Mouse (Mus musculus): ENCODE data around the gene Ednra. TPM values are rescaled to one million over a fixed set of nuclear protein-coding genes. Genes with fewer than 3 reads are reported as not detected.

Ednra gene
- total RNA-seq (2018; cell fraction: chromatin; rRNA removed), result 1 to 10 TPM in 1 of 26 experiments, under 1 TPM in 1, not detected in 24; 0.26 to 2.8 TPM
- not detected for total RNA-seq (2018; cell fraction: cytosol; rRNA removed)
- under 1 TPM in 1 of 26 experiments, not detected in 25; 0.21 TPM for total RNA-seq (2018; cell fraction: nucleus; rRNA removed)
- polyA plus RNA-seq (2018), result not detected in 3 replicates

DNA sequence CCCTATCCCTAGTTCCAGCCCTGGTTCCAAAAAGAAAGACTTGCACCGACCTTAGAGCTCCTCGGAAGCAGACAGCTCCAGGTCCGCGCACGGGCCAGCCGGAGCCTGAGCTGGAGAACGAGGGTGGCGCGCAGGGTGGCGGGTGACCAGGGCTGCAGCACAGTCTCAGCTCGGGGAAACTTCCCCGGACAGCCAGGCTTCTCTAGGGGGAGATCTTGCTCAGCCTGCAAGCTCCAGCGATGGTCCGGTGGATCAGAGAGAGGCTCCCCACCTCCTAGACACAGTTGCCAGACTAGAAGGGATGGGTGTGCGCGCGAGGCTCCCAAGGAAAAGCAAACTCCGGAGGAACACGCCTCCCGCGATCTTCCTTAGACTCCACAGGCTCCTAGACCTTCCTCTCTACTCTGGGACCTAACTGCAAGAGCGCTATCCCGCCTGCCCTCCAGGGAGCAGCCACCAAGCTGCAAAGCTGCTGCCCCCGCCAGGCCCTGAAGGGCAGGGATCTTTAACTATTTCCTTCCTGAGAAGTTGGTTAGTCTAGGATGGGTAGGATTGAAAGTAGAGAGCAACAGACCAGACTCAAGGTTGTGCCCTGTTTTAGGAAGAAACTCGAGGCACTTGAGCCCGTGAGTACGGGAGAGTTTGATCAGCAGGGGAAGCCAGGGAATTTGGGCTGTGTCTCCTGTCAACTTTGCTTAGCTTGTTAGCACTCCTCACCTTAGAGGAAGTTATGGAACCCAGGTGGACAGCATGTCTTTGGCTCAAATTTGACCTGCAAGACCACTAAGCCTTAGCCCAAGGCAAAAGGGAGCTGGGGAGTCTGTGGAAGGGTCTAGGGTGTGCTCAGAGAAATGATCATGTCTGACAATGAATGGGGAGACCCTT lies at the start of gene Ednra:
Gene Ednra, minus strand, starts transcription at position 419 of the 885 bp plus-strand sequence.
- WGBS (ENCODE audit: missing documents), result 4% methylated on average over 27 of the region's 27 CpGs
- Histone ChIP-seq H3K36me3 (ENCODE audit: inconsistent target) (no peaks in the 10 kb centered on the region), H3K27ac (no peak within 1 kb of the TSS), H3K79me2 (ENCODE audit: inconsistent target) (no peaks in the 10 kb centered on the region), H3K4me3 (ENCODE audit: inconsistent target) (no peak within 1 kb of the TSS)

DNA sequence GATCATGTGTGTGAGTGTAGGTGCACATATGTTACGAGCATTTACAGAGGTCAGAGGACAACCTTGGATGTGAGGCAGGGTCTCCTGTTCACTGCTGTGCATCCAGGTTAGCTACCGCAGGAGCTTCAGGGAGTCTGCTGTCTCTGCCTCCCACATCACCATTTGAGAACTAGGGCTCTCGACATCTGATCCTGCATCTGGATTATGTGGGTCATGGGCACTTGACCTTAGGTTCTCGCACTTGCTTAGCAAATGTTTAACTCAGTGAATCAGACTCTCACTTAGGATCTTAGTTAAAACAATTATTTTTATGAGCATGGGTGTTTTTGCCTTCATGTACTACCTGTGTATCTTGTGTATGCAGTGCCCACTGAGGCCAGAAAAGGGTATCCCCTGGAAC lies 49.6 kb upstream of the Ednra start:
- Histone ChIP-seq H3K27ac (no peak overlapping the region), H3K36me3 (ENCODE audit: inconsistent target) (no peaks in the 10 kb centered on the region), H3K4me3 (ENCODE audit: inconsistent target) (no peak overlapping the region), H3K79me2 (ENCODE audit: inconsistent target) (no peaks in the 10 kb centered on the region)
- 91% methylated on average over 4 of the region's 4 CpGs for WGBS (ENCODE audit: missing documents)

DNA sequence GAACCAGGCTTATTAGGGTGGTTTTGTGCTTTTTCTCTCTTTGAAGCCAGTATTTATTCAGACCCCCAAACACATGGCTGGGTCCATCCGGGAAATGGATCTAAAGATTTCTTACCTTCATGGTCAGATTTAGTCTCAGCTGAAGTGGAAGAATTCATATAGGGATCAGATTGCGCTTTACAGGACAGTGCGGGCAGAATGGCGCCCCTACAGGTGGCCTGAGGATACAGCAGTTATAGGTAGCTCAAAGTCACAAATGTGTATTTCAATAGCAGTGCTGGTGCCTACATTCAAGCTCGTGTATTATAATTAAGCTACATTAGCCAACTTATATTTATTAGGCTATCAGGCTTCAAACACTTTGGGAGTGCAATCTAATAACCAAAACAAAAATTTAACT lies 49.0 kb upstream of the Ednra start:
- WGBS (ENCODE audit: missing documents), result 85% methylated on average over 5 of the region's 5 CpGs
- Histone ChIP-seq H3K27ac (no peak overlapping the region), H3K36me3 (ENCODE audit: inconsistent target) (no peaks in the 10 kb centered on the region), H3K79me2 (ENCODE audit: inconsistent target) (no peaks in the 10 kb centered on the region), H3K4me3 (ENCODE audit: inconsistent target) (no peak overlapping the region)

DNA sequence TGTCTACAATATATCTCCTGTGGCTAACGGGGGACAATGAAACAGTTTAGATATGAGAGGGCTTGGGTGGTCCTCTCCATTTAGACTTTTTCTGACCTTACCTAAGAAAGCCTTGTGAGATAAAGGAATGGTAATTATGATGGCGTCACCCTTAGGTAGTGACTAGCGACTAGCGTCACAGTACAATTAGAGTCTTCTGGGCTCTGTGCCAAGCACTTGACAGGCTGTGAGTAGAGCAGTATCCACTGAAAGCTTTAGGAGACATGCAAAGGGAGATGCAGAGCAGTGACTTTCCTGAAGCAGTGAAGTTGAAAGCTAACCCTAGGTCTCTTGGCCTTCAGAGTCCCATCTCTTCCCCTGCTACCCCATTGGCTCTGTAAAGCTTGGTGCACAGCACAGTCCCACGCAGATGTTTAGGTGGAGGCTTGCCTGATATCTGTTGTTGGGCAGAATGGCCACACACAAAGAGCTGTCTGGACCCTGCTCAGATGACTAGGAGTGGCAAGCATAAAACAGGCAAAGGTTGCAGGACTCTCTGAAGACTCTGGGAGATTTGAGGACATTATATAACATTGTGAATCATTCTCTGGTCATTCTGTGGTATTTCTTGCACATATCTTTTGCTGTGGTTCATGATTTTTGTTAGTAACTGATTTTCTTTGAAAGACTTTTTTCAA lies 48.1 kb upstream of the Ednra start:
- no peaks in the 10 kb centered on the region for H3K36me3 ChIP-seq (ENCODE audit: inconsistent target)
- 79% methylated on average over 5 of the region's 5 CpGs for WGBS (ENCODE audit: missing documents)
- H3K4me3 ChIP-seq (ENCODE audit: inconsistent target), result no peak overlapping the region
- no peak overlapping the region for H3K27ac ChIP-seq
- no peaks in the 10 kb centered on the region for H3K79me2 ChIP-seq (ENCODE audit: inconsistent target)

DNA sequence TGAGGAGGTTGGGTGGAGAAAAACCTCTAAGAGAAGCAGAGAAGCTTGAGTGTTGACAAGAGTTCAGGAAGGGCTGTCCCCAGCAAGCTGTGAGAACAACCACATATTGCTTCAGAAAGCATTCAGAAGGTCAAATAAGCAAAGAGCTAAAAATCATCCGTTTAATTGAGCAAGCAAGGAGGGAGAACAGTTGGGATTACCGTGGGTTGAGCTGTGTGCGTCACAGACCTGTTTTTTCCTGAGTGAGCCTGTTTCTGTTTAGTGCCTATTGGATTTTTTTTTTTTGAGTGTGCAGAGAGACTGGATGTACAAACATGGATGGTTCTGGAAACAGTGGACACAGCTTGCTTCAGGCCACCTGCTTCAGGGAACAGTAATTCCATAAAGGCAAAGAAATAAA lies 46.7 kb upstream of the Ednra start:
- no peak overlapping the region for H3K4me3 ChIP-seq (ENCODE audit: inconsistent target)
- 87% methylated on average over 3 of the region's 3 CpGs for WGBS (ENCODE audit: missing documents)
- H3K36me3 ChIP-seq (ENCODE audit: inconsistent target), result no peaks in the 10 kb centered on the region
- H3K27ac ChIP-seq, result no peak overlapping the region
- no peaks in the 10 kb centered on the region for H3K79me2 ChIP-seq (ENCODE audit: inconsistent target)

DNA sequence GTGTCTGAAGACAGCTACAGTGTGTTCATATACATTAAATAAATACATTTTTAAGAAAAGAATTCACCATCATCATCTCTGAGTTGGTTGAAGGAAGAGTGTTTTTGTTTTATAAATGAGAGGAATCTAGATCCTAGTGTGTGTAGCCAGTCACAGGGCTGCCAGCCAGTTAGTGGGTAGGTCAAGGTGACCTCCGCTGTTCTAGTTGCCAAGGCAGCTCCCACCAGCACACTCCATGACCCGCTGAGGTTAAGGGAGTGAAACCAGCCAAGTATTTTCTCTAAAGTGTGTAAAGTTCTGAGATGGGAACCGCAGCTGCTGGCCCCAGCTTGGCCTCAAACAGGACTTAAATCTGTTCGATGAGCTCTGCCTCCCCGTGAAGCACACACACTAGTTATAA lies 44.7 kb upstream of the Ednra start:
- H3K4me3 ChIP-seq (ENCODE audit: inconsistent target), result no peak overlapping the region
- 94% methylated on average over 5 of the region's 5 CpGs for WGBS (ENCODE audit: missing documents)
- no peaks in the 10 kb centered on the region for H3K79me2 ChIP-seq (ENCODE audit: inconsistent target)
- no peak overlapping the region for H3K27ac ChIP-seq
- H3K36me3 ChIP-seq (ENCODE audit: inconsistent target), result no peaks in the 10 kb centered on the region

DNA sequence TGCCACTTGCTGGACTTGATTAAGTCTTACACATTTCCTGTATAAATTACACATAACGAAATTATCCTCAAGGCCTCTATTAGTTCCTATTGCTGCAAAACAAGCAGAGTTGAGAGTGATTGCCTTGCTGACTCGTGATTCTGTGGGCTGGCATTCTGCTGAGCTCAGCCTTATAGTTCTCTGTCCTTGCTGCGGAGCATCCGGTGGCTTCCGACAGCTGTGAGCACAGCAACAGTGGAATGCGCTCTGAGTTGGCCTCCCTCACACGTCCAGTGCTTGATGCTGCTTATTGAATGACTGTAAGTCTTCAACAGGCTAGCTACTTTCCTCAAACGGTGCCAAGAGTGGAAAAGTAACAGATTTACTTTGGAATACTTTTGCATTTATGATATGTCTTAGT lies 40.0 kb upstream of the Ednra start:
- no peak overlapping the region for H3K27ac ChIP-seq
- H3K4me3 ChIP-seq (ENCODE audit: inconsistent target), result no peak overlapping the region
- 82% methylated on average over 8 of the region's 8 CpGs for WGBS (ENCODE audit: missing documents)
- no peaks in the 10 kb centered on the region for H3K36me3 ChIP-seq (ENCODE audit: inconsistent target)
- no peaks in the 10 kb centered on the region for H3K79me2 ChIP-seq (ENCODE audit: inconsistent target)

DNA sequence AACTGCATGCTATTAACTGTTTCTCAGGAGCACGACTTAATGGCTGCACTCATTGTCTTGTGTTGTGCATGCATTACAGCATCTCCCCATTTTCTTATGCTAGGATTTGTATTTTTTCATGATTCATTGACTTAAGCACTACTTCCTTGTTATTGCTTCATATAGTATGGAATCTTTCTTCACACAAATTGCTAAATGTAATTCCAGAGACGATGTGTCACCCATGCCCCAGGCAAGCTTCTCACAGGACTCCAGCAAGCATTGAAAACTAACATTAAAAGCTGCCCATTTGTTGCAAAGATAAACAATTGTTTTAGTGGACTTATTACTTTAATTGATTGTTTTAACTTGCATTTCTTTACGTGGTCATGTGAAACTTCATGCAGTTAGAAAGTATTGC lies 38.7 kb upstream of the Ednra start:
- 84% methylated on average over 3 of the region's 3 CpGs for WGBS (ENCODE audit: missing documents)
- Histone ChIP-seq H3K36me3 (ENCODE audit: inconsistent target) (no peaks in the 10 kb centered on the region), H3K79me2 (ENCODE audit: inconsistent target) (no peaks in the 10 kb centered on the region), H3K4me3 (ENCODE audit: inconsistent target) (no peak overlapping the region), H3K27ac (no peak overlapping the region)

DNA sequence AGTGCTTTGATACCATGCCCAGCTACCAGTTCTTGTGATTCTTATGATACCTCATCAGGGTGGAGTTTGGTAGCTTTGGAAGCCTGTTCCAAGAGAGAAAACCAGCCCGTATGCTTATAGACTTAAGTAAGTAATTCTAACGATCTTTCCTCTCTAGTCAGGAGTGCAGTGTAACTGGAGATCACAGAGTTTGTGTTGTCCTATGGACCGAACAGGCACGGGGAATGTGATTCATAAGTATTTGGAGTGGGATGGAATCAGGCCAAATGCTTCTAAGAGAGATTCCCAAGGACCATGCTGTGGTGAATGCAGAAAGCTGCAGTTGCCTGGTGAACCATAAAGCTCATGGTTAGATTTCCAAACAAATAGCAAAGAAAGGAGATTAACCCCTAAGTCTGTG lies 31.2 kb upstream of the Ednra start:
- Histone ChIP-seq H3K27ac (no peak overlapping the region), H3K79me2 (ENCODE audit: inconsistent target) (no peaks in the 10 kb centered on the region), H3K36me3 (ENCODE audit: inconsistent target) (no peaks in the 10 kb centered on the region), H3K4me3 (ENCODE audit: inconsistent target) (no peak overlapping the region)
- WGBS (ENCODE audit: missing documents), result 91% methylated on average over 4 of the region's 4 CpGs

DNA sequence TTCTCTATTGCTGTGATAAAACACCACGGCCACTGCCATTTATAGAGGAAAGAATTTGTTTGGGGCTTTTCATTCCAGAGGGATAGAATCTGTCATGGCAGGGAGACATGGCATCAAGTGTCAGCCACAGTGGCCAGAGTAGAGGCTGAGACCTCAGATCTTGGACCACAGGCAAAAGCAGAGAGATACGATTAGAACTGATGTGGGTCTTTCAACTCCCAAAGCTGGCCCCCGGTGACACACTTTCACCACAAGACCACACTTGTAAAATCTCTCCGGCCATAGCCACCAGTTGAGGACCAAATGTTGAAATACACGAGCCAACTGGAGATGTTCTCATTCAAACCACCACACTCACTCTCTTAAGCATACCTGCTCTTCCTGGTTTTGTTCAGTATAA lies 29.5 kb upstream of the Ednra start:
- H3K27ac ChIP-seq, result no peak overlapping the region
- no peaks in the 10 kb centered on the region for H3K36me3 ChIP-seq (ENCODE audit: inconsistent target)
- 86% methylated on average over 5 of the region's 5 CpGs for WGBS (ENCODE audit: missing documents)
- H3K4me3 ChIP-seq (ENCODE audit: inconsistent target), result no peak overlapping the region
- no peaks in the 10 kb centered on the region for H3K79me2 ChIP-seq (ENCODE audit: inconsistent target)

DNA sequence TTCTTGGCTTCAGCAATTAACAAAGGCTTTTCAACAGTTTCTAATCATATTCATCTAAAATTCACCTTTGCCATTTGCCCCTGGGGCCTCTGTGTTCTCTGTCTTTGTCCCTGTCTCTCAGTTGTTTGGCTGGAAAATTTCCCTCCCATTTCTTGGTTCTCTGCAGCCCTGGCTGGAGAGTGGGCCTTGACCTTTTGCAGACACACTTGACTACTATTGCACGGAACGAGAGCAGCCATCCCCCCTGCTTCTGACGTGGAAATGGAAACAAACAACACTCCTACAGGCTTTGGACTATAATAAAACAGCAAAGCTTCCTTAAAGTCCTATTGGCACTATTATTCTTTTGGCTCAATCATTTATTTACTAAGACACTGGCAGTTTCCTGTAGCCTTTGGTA lies 27.8 kb upstream of the Ednra start:
- WGBS (ENCODE audit: missing documents), result 87% methylated on average over 3 of the region's 3 CpGs
- Histone ChIP-seq H3K27ac (no peak overlapping the region), H3K79me2 (ENCODE audit: inconsistent target) (no peaks in the 10 kb centered on the region), H3K36me3 (ENCODE audit: inconsistent target) (no peaks in the 10 kb centered on the region), H3K4me3 (ENCODE audit: inconsistent target) (no peak overlapping the region)

DNA sequence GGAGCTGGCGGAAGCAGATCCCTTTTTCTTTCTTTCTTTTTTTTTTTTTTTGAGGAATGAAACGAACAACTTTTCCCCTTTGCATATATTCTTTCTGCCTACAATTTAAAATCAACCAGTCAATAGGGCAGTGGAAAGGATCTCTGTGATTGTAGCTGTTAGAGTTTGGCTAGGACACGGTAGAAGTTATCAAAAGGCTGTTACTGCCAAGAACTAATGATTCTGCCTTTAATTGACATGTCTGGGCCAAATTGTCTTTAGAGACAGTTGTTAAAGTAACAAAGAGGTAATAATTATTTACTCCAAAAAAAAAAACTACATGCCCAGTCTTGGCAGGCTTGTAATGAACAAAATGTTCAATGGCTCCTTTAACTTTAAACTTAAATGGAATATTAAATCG lies 26.1 kb upstream of the Ednra start:
- Histone ChIP-seq H3K4me3 (ENCODE audit: inconsistent target) (no peak overlapping the region), H3K36me3 (ENCODE audit: inconsistent target) (no peaks in the 10 kb centered on the region), H3K79me2 (ENCODE audit: inconsistent target) (no peaks in the 10 kb centered on the region), H3K27ac (no peak overlapping the region)
- WGBS (ENCODE audit: missing documents), result 70% methylated on average over 4 of the region's 4 CpGs

DNA sequence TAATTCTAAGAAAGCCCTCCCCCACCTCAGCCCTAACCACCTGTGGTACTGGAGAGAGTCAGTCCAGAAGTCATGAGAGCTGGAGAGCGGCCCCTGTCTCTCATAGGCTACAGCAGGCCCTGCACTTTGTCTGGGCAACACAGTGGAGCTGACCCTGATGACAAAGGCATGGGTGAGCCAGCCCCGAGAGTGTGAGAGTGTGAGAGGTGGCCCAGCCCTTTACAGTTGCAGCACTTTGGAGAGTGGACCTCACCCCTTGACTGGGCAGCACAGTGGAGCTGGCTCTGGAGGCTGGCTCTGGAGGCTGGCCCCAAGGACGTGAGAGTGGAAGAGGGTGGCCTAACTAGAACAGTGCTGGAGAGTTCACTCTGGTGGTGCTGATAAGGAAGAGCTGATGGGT lies 20.2 kb upstream of the Ednra start:
- no peaks in the 10 kb centered on the region for H3K36me3 ChIP-seq (ENCODE audit: inconsistent target)
- H3K4me3 ChIP-seq (ENCODE audit: inconsistent target), result no peak overlapping the region
- 91% methylated on average over 2 of the region's 3 CpGs for WGBS (ENCODE audit: missing documents)
- H3K27ac ChIP-seq, result no peak overlapping the region
- H3K79me2 ChIP-seq (ENCODE audit: inconsistent target), result no peaks in the 10 kb centered on the region

DNA sequence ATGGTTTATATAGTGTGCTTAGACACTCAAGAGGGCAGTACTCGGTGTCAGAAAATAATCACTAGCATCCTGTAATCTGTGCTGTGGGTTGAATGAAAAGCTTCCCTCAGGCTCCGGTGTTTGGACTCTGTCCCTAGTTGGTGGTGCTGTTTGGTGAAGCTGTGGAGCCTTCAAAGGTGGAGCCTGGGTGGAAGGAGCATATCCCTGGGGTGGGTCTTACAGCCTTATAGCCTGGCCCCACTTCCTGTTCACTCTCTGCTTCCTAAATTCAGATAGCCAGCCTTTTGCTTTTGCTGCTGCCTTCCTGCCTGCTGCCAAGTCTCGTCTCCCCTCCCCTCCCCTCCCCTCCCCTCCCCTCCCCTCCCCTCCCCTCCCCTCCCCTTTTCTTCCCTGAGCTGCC lies 18.1 kb upstream of the Ednra start:
- WGBS (ENCODE audit: missing documents), result 42% methylated on average over 2 of the region's 3 CpGs
- Histone ChIP-seq H3K4me3 (ENCODE audit: inconsistent target) (no peak overlapping the region), H3K79me2 (ENCODE audit: inconsistent target) (no peaks in the 10 kb centered on the region), H3K27ac (no peak overlapping the region), H3K36me3 (ENCODE audit: inconsistent target) (no peaks in the 10 kb centered on the region)
